Mouse (Mus musculus): ENCODE measurements around the gene Trappc12. TPM values are rescaled to one million over a fixed set of nuclear protein-coding genes. Genes with fewer than 3 reads are reported as not detected.
"Not testable (repeated sequence)": the region's sequence is repeated elsewhere in the genome, so short reads cannot be mapped to it uniquely, and the experiment has no call there.

Trappc12 gene
- polyA plus RNA-seq, 1 experiment from 2014 or later: 33.3 TPM

GRCm38 (mm10) chr12:28751508-28752263 is 1.4 kb upstream of the Trappc12 start, which contains the start of gene Eipr1:
Gene Eipr1, plus strand, starts transcription at chr12:28751803.
- Histone ChIP-seq H3K4me3 (ENCODE audit: low read depth, low read length) (peak within 1 kb of the TSS; percentile 83), H3K4me2 (peak within 1 kb of the TSS; percentile 82), H3K9me3 (replicated peaks; ENCODE audit: control insufficient read depth, low read length) (no peaks in the 10 kb centered on the region), H3K27me3 (ENCODE audit: control insufficient read depth, insufficient read depth, low read length) (no peaks in the 10 kb centered on the region), H3K4me1 (ENCODE audit: control insufficient read depth, insufficient read depth, low read length) (0 out of 2 replicates have a peak, but pooled peaks cover 7% of the 10 kb centered on the region), H3K36me3 (ENCODE audit: control insufficient read depth, insufficient read depth, low read length) (no peaks in the 10 kb centered on the region), H3K27ac (ENCODE audit: low read depth, low read length) (peak within 1 kb of the TSS; percentile 30; the same call in 1 of the 2 replicates), H3K9ac (ENCODE audit: low read depth, low read length) (peak within 1 kb of the TSS; percentile 79)
- 4% methylated on average over 36 of the region's 36 CpGs for WGBS (ENCODE audit: insufficient replicate concordance)
- peak; percentile 81 for ATAC-seq (replicated peaks; ENCODE audit: insufficient number of reproducible peaks, low FRiP score, low TSS enrichment)

GRCm38 (mm10) chr12:28750876-28751275 is 604 bp upstream of the Trappc12 start:
- Histone ChIP-seq H3K36me3 (ENCODE audit: control insufficient read depth, insufficient read depth, low read length) (peaks cover 5% of the 10 kb centered on the region), H3K4me3 (ENCODE audit: low read depth, low read length) (peak overlapping the region; percentile 63; the same call in 1 of the 2 replicates), H3K27me3 (ENCODE audit: control insufficient read depth, insufficient read depth, low read length) (no peaks in the 10 kb centered on the region), H3K4me2 (peak overlapping the region; percentile 82; the same call in 1 of the 2 replicates), H3K27ac (ENCODE audit: low read depth, low read length) (no peak overlapping the region), H3K9me3 (replicated peaks; ENCODE audit: control insufficient read depth, low read length) (no peaks in the 10 kb centered on the region), H3K4me1 (ENCODE audit: control insufficient read depth, insufficient read depth, low read length) (0 out of 2 replicates have a peak, but pooled peaks cover 7% of the 10 kb centered on the region), H3K9ac (ENCODE audit: low read depth, low read length) (no peak overlapping the region)
- ATAC-seq (replicated peaks; ENCODE audit: insufficient number of reproducible peaks, low FRiP score, low TSS enrichment): no peak
- WGBS (ENCODE audit: insufficient replicate concordance): 91% methylated on average over 5 of the region's 5 CpGs

- peaks cover 10% of the 10 kb centered on the region for H3K36me3 ChIP-seq (ENCODE audit: control insufficient read depth, insufficient read depth, low read length)
- H3K4me1 ChIP-seq (ENCODE audit: control insufficient read depth, insufficient read depth, low read length): 0 out of 2 replicates have a peak, but pooled peaks cover under 1% of the 10 kb centered on the region
- no peaks in the 10 kb centered on the region for H3K9me3 ChIP-seq (replicated peaks; ENCODE audit: control insufficient read depth, low read length)
- H3K4me2 ChIP-seq: no peak overlapping the region
- H3K27me3 ChIP-seq (ENCODE audit: control insufficient read depth, insufficient read depth, low read length): no peaks in the 10 kb centered on the region
- no peak overlapping the region for H3K27ac ChIP-seq (ENCODE audit: low read depth, low read length)
- no peak for ATAC-seq (replicated peaks; ENCODE audit: insufficient number of reproducible peaks, low FRiP score, low TSS enrichment)
- H3K4me3 ChIP-seq (ENCODE audit: low read depth, low read length): no peak overlapping the region
- 80% methylated on average over 3 of the region's 3 CpGs for WGBS (ENCODE audit: insufficient replicate concordance)
- no peak overlapping the region for H3K9ac ChIP-seq (ENCODE audit: low read depth, low read length)
These were observed 6.9 kb downstream of the Trappc12 start for GRCm38 (mm10) chr12:28743328-28743727.

- Histone ChIP-seq H3K9ac (ENCODE audit: low read depth, low read length) (no peak overlapping the region), H3K27me3 (ENCODE audit: control insufficient read depth, insufficient read depth, low read length) (no peaks in the 10 kb centered on the region), H3K4me2 (no peak overlapping the region), H3K4me3 (ENCODE audit: low read depth, low read length) (no peak overlapping the region), H3K9me3 (replicated peaks; ENCODE audit: control insufficient read depth, low read length) (no peaks in the 10 kb centered on the region), H3K27ac (ENCODE audit: low read depth, low read length) (no peak overlapping the region), H3K36me3 (ENCODE audit: control insufficient read depth, insufficient read depth, low read length) (peaks cover 17% of the 10 kb centered on the region), H3K4me1 (ENCODE audit: control insufficient read depth, insufficient read depth, low read length) (no peaks in the 10 kb centered on the region)
- 86% methylated on average over 3 of the region's 3 CpGs for WGBS (ENCODE audit: insufficient replicate concordance)
- no peak for ATAC-seq (replicated peaks; ENCODE audit: insufficient number of reproducible peaks, low FRiP score, low TSS enrichment)
These were observed 15.0 kb downstream of the Trappc12 start for GRCm38 (mm10) chr12:28735293-28735692.

GRCm38 (mm10) chr12:28734271-28734670 is 16.0 kb downstream of the Trappc12 start:
- Histone ChIP-seq H3K4me2 (no peak overlapping the region), H3K9ac (ENCODE audit: low read depth, low read length) (no peak overlapping the region), H3K27me3 (ENCODE audit: control insufficient read depth, insufficient read depth, low read length) (no peaks in the 10 kb centered on the region), H3K4me3 (ENCODE audit: low read depth, low read length) (no peak overlapping the region), H3K36me3 (ENCODE audit: control insufficient read depth, insufficient read depth, low read length) (peaks cover 17% of the 10 kb centered on the region), H3K4me1 (ENCODE audit: control insufficient read depth, insufficient read depth, low read length) (no peaks in the 10 kb centered on the region), H3K27ac (ENCODE audit: low read depth, low read length) (no peak overlapping the region), H3K9me3 (replicated peaks; ENCODE audit: control insufficient read depth, low read length) (no peaks in the 10 kb centered on the region)
- no peak for ATAC-seq (replicated peaks; ENCODE audit: insufficient number of reproducible peaks, low FRiP score, low TSS enrichment)
- WGBS (ENCODE audit: insufficient replicate concordance): 97% methylated on average over 1 of the region's 1 CpGs

GRCm38 (mm10) chr12:28733520-28734245 is 16.6 kb downstream of the Trappc12 start:
- H3K27me3 ChIP-seq (ENCODE audit: control insufficient read depth, insufficient read depth, low read length); ATAC-seq (replicated peaks; ENCODE audit: insufficient number of reproducible peaks, low FRiP score, low TSS enrichment); H3K9me3 ChIP-seq (replicated peaks; ENCODE audit: control insufficient read depth, low read length); H3K4me1 ChIP-seq (ENCODE audit: control insufficient read depth, insufficient read depth, low read length); H3K4me3 ChIP-seq (ENCODE audit: low read depth, low read length); H3K9ac ChIP-seq (ENCODE audit: low read depth, low read length); H3K27ac ChIP-seq (ENCODE audit: low read depth, low read length); H3K4me2 ChIP-seq: not testable (repeated sequence)
- H3K36me3 ChIP-seq (ENCODE audit: control insufficient read depth, insufficient read depth, low read length): peaks cover 17% of the 10 kb centered on the region
- WGBS (ENCODE audit: insufficient replicate concordance): 92% methylated on average over 6 of the region's 6 CpGs

- no peaks in the 10 kb centered on the region for H3K4me1 ChIP-seq (ENCODE audit: control insufficient read depth, insufficient read depth, low read length)
- H3K4me2 ChIP-seq: no peak overlapping the region
- no peak overlapping the region for H3K9ac ChIP-seq (ENCODE audit: low read depth, low read length)
- no peaks in the 10 kb centered on the region for H3K9me3 ChIP-seq (replicated peaks; ENCODE audit: control insufficient read depth, low read length)
- WGBS (ENCODE audit: insufficient replicate concordance): 91% methylated on average over 8 of the region's 8 CpGs
- no peak overlapping the region for H3K27ac ChIP-seq (ENCODE audit: low read depth, low read length)
- no peak for ATAC-seq (replicated peaks; ENCODE audit: insufficient number of reproducible peaks, low FRiP score, low TSS enrichment)
- H3K36me3 ChIP-seq (ENCODE audit: control insufficient read depth, insufficient read depth, low read length): peaks cover 17% of the 10 kb centered on the region
- no peak overlapping the region for H3K4me3 ChIP-seq (ENCODE audit: low read depth, low read length)
- no peaks in the 10 kb centered on the region for H3K27me3 ChIP-seq (ENCODE audit: control insufficient read depth, insufficient read depth, low read length)
These were observed 17.6 kb downstream of the Trappc12 start for GRCm38 (mm10) chr12:28732631-28733030.

- H3K4me2 ChIP-seq: no peak overlapping the region
- H3K27ac ChIP-seq (ENCODE audit: low read depth, low read length): no peak overlapping the region
- H3K9me3 ChIP-seq (replicated peaks; ENCODE audit: control insufficient read depth, low read length): no peaks in the 10 kb centered on the region
- H3K36me3 ChIP-seq (ENCODE audit: control insufficient read depth, insufficient read depth, low read length): 0 out of 2 replicates have a peak, but pooled peaks cover 5% of the 10 kb centered on the region
- no peaks in the 10 kb centered on the region for H3K27me3 ChIP-seq (ENCODE audit: control insufficient read depth, insufficient read depth, low read length)
- H3K4me1 ChIP-seq (ENCODE audit: control insufficient read depth, insufficient read depth, low read length): no peaks in the 10 kb centered on the region
- no peak for ATAC-seq (replicated peaks; ENCODE audit: insufficient number of reproducible peaks, low FRiP score, low TSS enrichment)
- H3K9ac ChIP-seq (ENCODE audit: low read depth, low read length): no peak overlapping the region
- no peak overlapping the region for H3K4me3 ChIP-seq (ENCODE audit: low read depth, low read length)
- WGBS (ENCODE audit: insufficient replicate concordance): 83% methylated on average over 5 of the region's 5 CpGs
These were observed 23.2 kb downstream of the Trappc12 start for GRCm38 (mm10) chr12:28727061-28727460.

Data from heart, embryonic 11.5 days (tissue).